Mouse (Mus musculus) 3T3-L1 (cell line): ENCODE measurements around the gene Nom1.

Experiments
- DNase-seq: peaks from one replicate; pipeline ENCODE4 v3.0.0-alpha.2; 2015; ENCODE audit warnings: low read depth, low spot score

Gene Nom1

DNA sequence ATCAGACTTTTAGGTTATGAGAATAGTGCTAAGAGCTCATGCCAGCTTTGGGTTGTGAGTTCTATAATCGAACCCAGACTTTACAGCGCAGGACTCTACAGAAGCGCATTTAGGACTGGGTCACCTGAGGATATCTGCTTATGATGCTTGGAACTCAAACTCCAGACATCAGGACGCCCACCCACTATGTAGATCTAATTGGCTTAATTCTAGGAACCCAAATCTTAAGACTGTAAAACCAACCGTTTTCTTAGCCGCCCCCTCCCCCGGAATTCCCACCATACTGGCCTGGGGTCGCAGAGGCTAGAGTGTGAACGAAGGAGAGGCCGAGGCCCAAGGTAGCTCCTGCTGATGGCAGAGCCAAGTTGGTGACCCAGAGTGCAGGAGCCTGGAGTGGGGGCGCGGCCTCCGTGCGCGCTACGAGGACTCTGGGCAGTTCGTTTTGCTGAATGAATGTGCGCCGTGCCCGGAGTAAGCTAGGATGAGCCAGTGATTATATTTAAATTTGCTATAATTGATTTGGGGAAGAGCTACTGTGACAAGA lies 36.5 kb downstream of the Nom1 start:
- DNase-seq = no peak

- no peak for DNase-seq
Observed at GRCm38 (mm10) chr5:29471396-29471795, 36.9 kb downstream of the Nom1 start.

- DNase-seq = no peak
Observed at GRCm38 (mm10) chr5:29471855-29472665, 37.6 kb downstream of the Nom1 start.

DNA sequence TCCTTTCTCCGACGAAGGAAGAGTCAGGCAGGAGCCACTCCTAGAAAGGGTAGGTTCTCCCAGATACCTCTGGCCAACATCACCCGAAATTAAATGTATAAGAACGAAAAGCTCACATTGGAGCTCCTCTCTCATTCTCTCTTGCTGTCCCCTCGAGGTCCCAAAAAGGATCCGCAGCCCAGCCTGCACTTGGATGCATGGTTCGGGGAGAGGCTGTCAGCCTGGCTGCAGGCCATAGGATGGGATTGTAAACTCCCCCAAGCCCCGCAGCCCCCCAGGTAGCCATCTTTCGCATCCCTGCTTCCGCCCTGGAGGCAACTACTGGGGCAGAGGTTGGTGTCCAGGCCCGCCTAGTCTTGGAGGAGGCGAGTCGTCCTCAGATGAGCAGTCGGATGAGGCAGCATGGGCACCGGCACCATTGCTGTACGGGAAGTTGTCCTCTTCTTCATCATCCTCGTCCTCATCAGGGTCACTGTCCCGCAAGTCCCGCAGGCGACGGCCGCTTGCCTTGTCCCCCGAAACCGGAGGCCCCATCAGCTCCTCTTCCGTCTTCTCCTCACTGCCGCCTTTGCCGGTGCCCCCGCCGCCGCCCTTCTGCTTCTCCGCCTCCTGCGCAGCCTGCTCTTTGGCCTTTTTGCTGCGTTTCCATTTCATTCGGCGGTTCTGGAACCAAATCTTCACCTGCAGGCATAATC lies 39.2 kb downstream of the Nom1 start:
- DNase-seq = no peak

- no peak for DNase-seq
Observed at GRCm38 (mm10) chr5:29474246-29474960, 39.9 kb downstream of the Nom1 start.

DNA sequence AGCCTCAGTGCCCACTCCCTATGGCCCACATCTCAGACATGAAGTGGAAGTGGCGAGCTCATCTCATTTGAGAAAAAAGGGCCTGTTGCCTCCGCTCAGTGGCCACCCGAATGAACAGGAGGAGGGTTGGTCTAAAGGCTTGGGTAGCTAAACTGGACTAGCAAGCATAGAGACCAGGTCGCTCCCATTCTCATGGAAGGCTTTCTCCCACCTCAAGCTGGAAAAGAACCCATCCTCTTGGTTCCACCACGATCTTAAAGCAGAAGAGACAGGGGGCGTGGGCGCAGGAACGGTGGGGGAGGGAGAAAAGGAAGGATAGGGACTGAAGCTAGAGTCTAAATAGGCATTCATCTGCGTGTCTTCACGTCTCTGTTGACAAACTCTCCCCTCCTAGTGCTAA lies 40.6 kb downstream of the Nom1 start:
- no peak for DNase-seq

GRCm38 (mm10) chr5:29475556-29475955 lies 41.1 kb downstream of the Nom1 start:
- DNase-seq = no peak

DNA sequence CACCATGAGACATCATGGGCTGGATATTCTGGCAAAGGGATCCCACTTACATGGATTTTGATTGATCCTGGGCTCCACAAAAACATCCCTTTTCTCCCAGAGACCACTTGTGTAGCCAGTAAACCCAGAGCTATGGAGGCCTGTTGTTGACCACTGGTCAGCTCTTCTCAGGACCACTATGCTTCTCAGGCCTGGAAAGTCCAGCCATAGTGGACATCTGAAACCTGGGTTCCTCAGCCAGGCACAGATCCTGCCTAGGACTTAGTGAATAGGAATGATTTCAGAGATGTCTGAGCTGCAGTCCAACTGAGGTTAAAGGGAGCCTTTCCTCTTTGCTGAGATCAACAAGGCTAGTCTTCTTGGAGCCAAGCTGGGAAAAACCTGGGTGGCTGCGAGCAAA lies 41.6 kb downstream of the Nom1 start:
- no peak for DNase-seq

DNA sequence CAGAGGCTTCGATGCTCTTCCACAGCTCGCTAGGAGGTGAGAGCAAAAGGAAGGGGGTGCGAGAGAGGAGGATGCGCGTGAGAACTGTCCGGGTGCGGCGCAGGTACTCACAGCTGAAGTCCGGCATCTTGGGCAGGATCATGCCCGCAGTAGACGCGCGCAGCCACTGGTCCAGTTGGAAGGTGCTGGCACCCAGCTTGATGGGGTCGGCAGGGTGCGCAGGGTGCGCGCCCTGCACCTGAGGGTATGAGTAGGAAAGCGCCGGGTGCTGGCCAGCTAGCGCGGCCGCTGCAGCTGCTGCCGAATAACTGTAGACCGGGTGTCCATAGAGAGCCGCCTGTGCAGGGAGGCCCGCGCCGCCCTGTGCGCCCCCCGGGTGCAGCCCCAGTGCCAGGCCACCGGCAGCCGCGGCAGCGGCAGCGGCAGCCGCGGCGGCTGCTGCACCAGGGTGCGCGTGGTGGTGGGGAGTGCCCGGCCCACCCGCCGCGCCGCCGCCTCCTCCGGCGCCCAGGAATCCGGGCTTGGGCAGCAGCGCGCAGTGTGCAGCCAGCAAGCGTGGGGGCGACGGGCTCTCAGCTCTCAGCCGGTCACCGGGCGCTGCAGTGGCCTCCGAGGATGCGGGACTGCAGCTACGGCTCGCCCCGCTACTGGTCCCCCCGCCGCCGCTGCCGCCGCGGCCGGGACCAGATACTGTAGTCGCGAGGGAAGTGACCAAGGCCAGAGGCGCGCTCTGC lies 43.2 kb downstream of the Nom1 start:
- DNase-seq = no peak

DNA sequence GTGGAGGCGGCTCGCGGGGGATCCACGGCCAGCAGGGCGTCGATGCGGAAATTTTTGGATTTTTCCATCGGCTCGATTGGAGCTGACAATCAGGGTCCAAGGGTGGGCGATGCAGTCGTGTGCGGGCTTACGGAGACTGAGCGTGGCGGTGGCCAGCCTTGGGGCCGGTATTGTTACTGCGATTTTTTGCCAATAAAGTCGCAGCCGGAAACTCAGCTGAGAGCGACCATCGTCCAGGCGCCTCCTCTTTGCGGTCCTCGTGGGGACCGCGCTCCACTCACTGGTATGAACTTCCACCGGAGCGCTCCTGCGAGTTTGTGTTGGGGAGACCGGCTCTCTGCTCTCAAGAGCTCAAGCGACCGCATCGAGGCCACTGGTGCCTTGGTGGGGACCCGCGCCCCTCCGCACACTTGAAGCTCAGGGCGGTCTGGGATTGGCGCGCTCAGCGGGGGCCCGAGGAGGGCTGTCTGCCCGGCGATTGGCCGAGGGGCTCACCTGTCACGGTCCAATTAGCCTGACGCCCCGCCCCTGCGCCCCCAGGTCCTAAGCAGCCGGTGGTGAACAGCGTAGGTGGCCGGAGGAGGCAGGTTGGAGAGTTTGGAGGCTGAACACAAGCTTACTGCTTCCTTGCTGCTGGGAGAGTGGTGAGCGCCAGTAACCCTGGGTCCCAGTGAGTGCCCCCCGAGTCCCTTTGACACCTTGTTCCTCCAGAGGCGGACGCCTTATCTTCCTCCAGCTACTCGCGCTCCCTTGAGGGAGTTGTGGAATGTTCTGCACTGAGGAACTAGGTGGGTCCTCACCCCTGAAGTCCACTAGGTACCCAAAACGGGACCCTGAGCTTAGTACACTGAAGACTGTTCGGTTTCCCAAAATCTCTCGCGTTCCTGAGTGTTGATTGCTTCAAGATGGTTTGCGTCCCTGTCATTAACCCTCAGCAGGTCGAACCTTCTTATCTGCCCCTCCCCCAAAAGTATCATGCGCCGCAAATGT lies 44.0 kb downstream of the Nom1 start, which contains the start of gene Mnx1:
Gene Mnx1 (minus strand): TSS at position 263 of the 990 bp plus-strand sequence.
- no peak for DNase-seq

DNA sequence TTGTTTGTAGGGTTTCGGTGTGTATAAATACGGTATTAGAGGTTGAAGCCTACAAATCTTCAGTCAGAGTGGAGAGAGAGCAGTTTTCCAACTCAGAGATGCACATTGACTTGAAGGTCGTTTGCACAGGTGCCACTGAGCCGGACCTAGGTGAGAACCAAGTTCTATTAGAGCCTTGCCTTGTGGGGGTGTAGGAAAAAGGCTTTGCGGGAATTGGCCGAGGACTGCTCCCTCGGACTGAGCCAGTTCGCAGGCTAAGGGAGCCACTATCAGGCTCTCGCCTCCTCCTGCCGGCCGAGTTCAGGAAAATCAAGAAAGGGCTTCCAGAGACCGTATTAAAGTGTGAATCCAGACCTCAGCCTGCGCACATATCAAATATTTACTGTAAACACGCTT lies 44.7 kb downstream of the Nom1 start:
- DNase-seq = no peak

- no peak for DNase-seq
Observed at GRCm38 (mm10) chr5:29483801-29484200, 49.3 kb downstream of the Nom1 start.

DNA sequence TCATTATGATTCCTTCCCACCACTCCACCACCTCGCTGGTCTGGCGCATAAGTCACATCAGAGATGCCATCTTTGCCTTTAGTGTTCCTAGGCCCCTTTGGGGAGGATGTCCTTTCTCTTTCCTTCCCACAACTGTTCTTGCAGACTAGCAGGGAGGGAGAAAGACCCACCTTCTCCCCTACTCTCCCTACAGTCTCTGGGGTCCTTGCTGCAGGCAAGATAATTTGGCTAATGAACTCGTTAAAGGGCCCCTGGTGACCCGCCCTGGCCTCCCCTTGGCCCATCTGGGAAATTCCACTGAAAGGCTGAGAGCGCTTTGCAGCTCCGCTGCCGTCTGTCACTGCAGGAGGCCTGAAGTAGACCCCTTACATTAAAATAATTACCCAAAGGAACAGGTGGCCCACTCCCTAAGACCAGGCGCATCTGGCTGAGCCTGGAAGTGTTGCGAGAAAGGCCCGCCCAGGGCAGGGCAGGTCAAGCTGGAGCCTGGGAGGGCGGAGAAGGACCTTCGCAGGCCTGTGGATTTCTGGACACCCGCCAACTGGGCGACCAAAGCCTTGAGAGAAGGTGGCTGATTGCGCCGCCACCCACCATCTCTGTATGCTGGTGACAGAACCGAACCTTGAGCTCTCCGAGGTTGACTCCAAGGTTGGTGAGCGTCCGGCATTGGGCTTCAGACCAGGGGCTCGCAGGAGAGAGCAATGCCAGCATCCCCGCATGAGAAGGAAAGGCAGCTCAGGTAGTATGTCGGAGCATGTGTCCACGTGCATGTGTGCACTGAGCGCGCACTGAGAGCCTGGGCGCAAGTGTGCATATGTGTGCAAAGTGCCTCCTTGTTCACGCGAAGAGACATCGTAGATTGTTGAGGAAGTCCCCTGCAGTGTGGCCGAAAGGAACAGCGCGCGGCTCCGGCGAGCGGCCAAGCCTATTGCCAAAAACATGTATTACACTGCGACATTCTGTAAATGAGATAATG lies 50.8 kb downstream of the Nom1 start:
- no peak for DNase-seq

- no peak for DNase-seq
Observed at GRCm38 (mm10) chr5:29485941-29486320, 51.5 kb downstream of the Nom1 start.

GRCm38 (mm10) chr5:29487321-29487720 lies 52.9 kb downstream of the Nom1 start:
- DNase-seq = no peak

DNA sequence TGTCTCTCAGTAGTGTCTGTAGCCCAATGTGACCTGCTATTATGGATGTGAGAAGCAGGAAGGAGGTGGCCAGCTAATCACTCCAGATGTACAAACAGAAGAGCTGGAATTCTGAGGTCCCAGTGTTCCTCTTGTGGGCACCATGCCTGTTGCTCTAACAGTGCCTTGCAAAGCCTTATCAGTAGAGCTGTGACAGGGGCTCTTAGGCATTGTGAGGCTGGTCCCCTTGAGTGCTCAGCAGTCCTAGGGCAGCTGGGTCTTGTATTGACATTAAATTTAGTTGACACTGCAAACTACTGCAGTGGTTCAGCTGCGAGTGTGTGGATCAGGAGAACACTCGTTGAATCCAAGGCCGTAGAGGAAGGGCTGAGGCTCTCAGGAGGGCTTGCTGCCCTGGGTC lies 72.5 kb downstream of the Nom1 start:
- DNase-seq = no peak
